Comparison of ENCODE assay signal across 23 mouse cellular contexts in genomic region chr6:145835359-145835758, GRCm38 (mm10). TPM values are rescaled to one million over a fixed set of nuclear protein-coding genes. Genes with fewer than 3 reads are reported as not detected.
DNase-seq lines count a peak whose midpoint lies in the region; ATAC-seq and TF ChIP-seq lines count a peak whose summit lies in the region.
"Had no signal": no experiment of that assay in that cellular context is flagged by ENCODE, and none has a peak within 500 bp of the region (broad histone marks: within the 10 kb centered on the region; RNA-seq: fewer than 3 reads in every experiment).

No protein-coding gene starts in this region.

- no peaks in the 10 kb centered on the region for H3K36me3 ChIP-seq in spleen, adult 2 months (ENCODE audit: control insufficient read depth, insufficient read depth, low read length)
- no peaks in the 10 kb centered on the region for H3K36me3 ChIP-seq in hindbrain, embryonic 14.5 days (replicated peaks; ENCODE audit: control insufficient read depth, insufficient read depth)
- no peaks in the 10 kb centered on the region for H3K36me3 ChIP-seq in midbrain, embryonic 14.5 days (ENCODE audit: control insufficient read depth, insufficient read depth, low read length)
- H3K36me3 ChIP-seq in hindbrain, embryonic 13.5 days, result no peaks in the 10 kb centered on the region
- H3K36me3 ChIP-seq: forebrain, embryonic 15.5 days; G1E; limb, embryonic 15.5 days; midbrain, embryonic 12.5 days had no signal

- no peaks in the 10 kb centered on the region for H3K9me3 ChIP-seq in hindbrain, embryonic 14.5 days (ENCODE audit: control insufficient read depth, low read length)
- H3K9me3 ChIP-seq in midbrain, embryonic 14.5 days (ENCODE audit: control insufficient read depth, low read length), result no peaks in the 10 kb centered on the region
- no peaks in the 10 kb centered on the region for H3K9me3 ChIP-seq in hindbrain, embryonic 13.5 days
- H3K9me3 ChIP-seq: forebrain, embryonic 15.5 days; limb, embryonic 15.5 days; midbrain, embryonic 12.5 days had no signal

- H3K4me3 ChIP-seq in spleen, adult 2 months (ENCODE audit: extremely low read depth, insufficient read depth, insufficient read length), result no peak overlapping the region
- no peak overlapping the region for H3K4me3 ChIP-seq in hindbrain, embryonic 14.5 days (replicated peaks; ENCODE audit: low read length)
- H3K4me3 ChIP-seq in midbrain, embryonic 14.5 days (replicated peaks; ENCODE audit: low read depth, low read length), result no peak overlapping the region
- no peak overlapping the region for H3K4me3 ChIP-seq in hindbrain, embryonic 13.5 days
- H3K4me3 ChIP-seq: forebrain, embryonic 15.5 days; limb, embryonic 15.5 days; midbrain, embryonic 12.5 days had no signal

- ATAC-seq in hematopoietic stem cell, adult 5-6 weeks (replicated peaks in 1 of 2; ENCODE audit: insufficient read depth in 1 of 2, low FRiP score in 2 of 2, low TSS enrichment in 1 of 2, low read depth in 1 of 2, poor library complexity in 2 of 2, severe bottlenecking in 2 of 2), result peak; percentile 88 to 91
- no peak for ATAC-seq in hindbrain, embryonic 14.5 days (ENCODE audit: low FRiP score)
- no peak for ATAC-seq in midbrain, embryonic 14.5 days (ENCODE audit: low FRiP score, low TSS enrichment)
- ATAC-seq in hindbrain, embryonic 13.5 days (ENCODE audit: low FRiP score), result no peak
- ATAC-seq: forebrain, embryonic 15.5 days; hindbrain, embryonic 16.5 days had no signal

- no peak overlapping the region for H3K9ac ChIP-seq in hindbrain, embryonic 14.5 days
- no peak overlapping the region for H3K9ac ChIP-seq in midbrain, embryonic 14.5 days (replicated peaks; ENCODE audit: low read length)
- H3K9ac ChIP-seq in hindbrain, embryonic 13.5 days, result no peak overlapping the region
- H3K9ac ChIP-seq: forebrain, embryonic 15.5 days; limb, embryonic 15.5 days; midbrain, embryonic 12.5 days had no signal

- 7% methylated on average over 6 of the region's 6 CpGs for WGBS in spleen, adult 2 months
- WGBS in hindbrain, embryonic 14.5 days, result 52% methylated on average over 6 of the region's 6 CpGs
- WGBS in midbrain, embryonic 14.5 days, result 60% methylated on average over 6 of the region's 6 CpGs
- WGBS in hindbrain, embryonic 13.5 days, result 55% methylated on average over 6 of the region's 6 CpGs

- TF ChIP-seq CTCF in spleen, adult 2 months (IDR thresholded peaks at IDR 0.05; ENCODE audit: extremely low read depth, insufficient read depth, insufficient read length, insufficient replicate concordance), result no peak

- H3K4me1 ChIP-seq in spleen, adult 2 months (ENCODE audit: control insufficient read depth, insufficient read depth, insufficient read length), result peaks cover 7% of the 10 kb centered on the region; the same call in 1 of the 2 replicates
- H3K4me1 ChIP-seq in hindbrain, embryonic 14.5 days (replicated peaks; ENCODE audit: control insufficient read depth, insufficient read depth, low read length), result no peaks in the 10 kb centered on the region
- H3K4me1 ChIP-seq in midbrain, embryonic 14.5 days (ENCODE audit: control insufficient read depth, insufficient read depth, low read length), result no peaks in the 10 kb centered on the region
- peaks cover 5% of the 10 kb centered on the region for H3K4me1 ChIP-seq in hindbrain, embryonic 13.5 days (replicated peaks)
- H3K4me1 ChIP-seq: limb, embryonic 15.5 days had no signal

- H3K27ac ChIP-seq in spleen, adult 2 months (ENCODE audit: insufficient read depth, low read length), result no peak overlapping the region
- no peak overlapping the region for H3K27ac ChIP-seq in hindbrain, embryonic 14.5 days
- H3K27ac ChIP-seq in midbrain, embryonic 14.5 days (replicated peaks; ENCODE audit: low read depth, low read length), result no peak overlapping the region
- H3K27ac ChIP-seq in hindbrain, embryonic 13.5 days, result no peak overlapping the region
- H3K27ac ChIP-seq: forebrain, embryonic 15.5 days; limb, embryonic 15.5 days; midbrain, embryonic 12.5 days; stomach, postnatal 0 days had no signal

- H3K27me3 ChIP-seq in spleen, adult 2 months (ENCODE audit: control insufficient read depth, insufficient read depth, low read length), result no peaks in the 10 kb centered on the region
- no peaks in the 10 kb centered on the region for H3K27me3 ChIP-seq in hindbrain, embryonic 14.5 days (ENCODE audit: control insufficient read depth, insufficient read depth, low read length)
- H3K27me3 ChIP-seq in midbrain, embryonic 14.5 days (ENCODE audit: control insufficient read depth, insufficient read depth, low read length), result no peaks in the 10 kb centered on the region
- H3K27me3 ChIP-seq in hindbrain, embryonic 13.5 days, result no peaks in the 10 kb centered on the region
- H3K27me3 ChIP-seq: forebrain, embryonic 15.5 days; limb, embryonic 15.5 days; midbrain, embryonic 12.5 days had no signal

- peak; percentile 14 for DNase-seq in spleen, adult 12 weeks (ENCODE audit: low spot score)
- DNase-seq in spleen, postnatal 4 days (ENCODE audit: low spot score in 2 of 2), result no peak
- peak; percentile 21 for DNase-seq in CD4-positive helper T cell, adult 2 months (ENCODE audit: low read depth, low spot score)
- peak; percentile 59 to 65 for DNase-seq in spleen, adult 2 months (ENCODE audit: low read depth in 1 of 2, low spot score in 2 of 2)
- DNase-seq in hindbrain, embryonic 14.5 days (ENCODE audit: low spot score), result no peak
- DNase-seq in midbrain, embryonic 14.5 days, result no peak
- DNase-seq: cerebellum, postnatal 14 days; heart, postnatal 14 days; kidney, adult 18-20 months; kidney, postnatal 25 days; layer of hippocampus, adult 9-11 months; lung, adult 18-20 months; retina, postnatal 1 day; right cerebral cortex, postnatal 4 days had no signal

- no peak overlapping the region for H3K4me2 ChIP-seq in hindbrain, embryonic 14.5 days (replicated peaks)
- H3K4me2 ChIP-seq in midbrain, embryonic 14.5 days (ENCODE audit: low read length), result no peak overlapping the region
- no peak overlapping the region for H3K4me2 ChIP-seq in hindbrain, embryonic 13.5 days
- H3K4me2 ChIP-seq: forebrain, embryonic 15.5 days; heart, embryonic 11.5 days; limb, embryonic 15.5 days; midbrain, embryonic 12.5 days had no signal

- no peak for TF ChIP-seq POLR2A in spleen, adult 2 months (IDR thresholded peaks at IDR 0.05; ENCODE audit: low read depth, low read length)

RNA-seq across cellular contexts. Expression of gene Bhlhe41, which starts 30.0 kb away (rescaled TPM):
- 0.05 TPM in 1 of 2 replicates, not detected in the other for total RNA-seq in hematopoietic stem cell, adult 5-6 weeks (2017)
- 5.8 and 8.1 TPM in 2 replicates for polyA plus RNA-seq in spleen, adult 2 months (2012; rRNA removed)
- polyA plus RNA-seq in hindbrain, embryonic 14.5 days (2014; fragmentation: Nextera tagmentation; extraction: Ambion mirVana), result 5.2 and 5.5 TPM in 2 replicates
- polyA plus RNA-seq in midbrain, embryonic 14.5 days (2014; fragmentation: Nextera tagmentation; extraction: Ambion mirVana), result 5.9 and 6.4 TPM in 2 replicates
- polyA plus RNA-seq in hindbrain, embryonic 13.5 days (2015; fragmentation: Nextera tagmentation; extraction: Ambion mirVana), result 4.0 and 4.1 TPM in 2 replicates
- polyA plus RNA-seq: G1E had no signal

Comparison
In these comparisons a context has a peak if more than half of its experiments do, and no peak if none do; other contexts are left out.
1. DNase-seq: peak in spleen, adult 12 weeks (single experiment), CD4-positive helper T cell, adult 2 months (single experiment) and spleen, adult 2 months (2 of 2); none in spleen, postnatal 4 days (0 of 2), hindbrain, embryonic 14.5 days (single experiment) and midbrain, embryonic 14.5 days (single experiment).
2. ATAC-seq: peak in hematopoietic stem cell, adult 5-6 weeks (2 of 2); none in hindbrain, embryonic 14.5 days (single experiment), midbrain, embryonic 14.5 days (single experiment) and hindbrain, embryonic 13.5 days (single experiment).